Mouse (Mus musculus) MEL (cell line): ENCODE data around the gene Rbfox3. TPM values are rescaled to one million over a fixed set of nuclear protein-coding genes. Genes with fewer than 3 reads are reported as not detected.

ENCODE experiments used
- DNase-seq: peaks from one replicate; pipeline ENCODE4 v3.0.0; 2011; ENCODE audit warnings: low read depth, low spot score
- H3K27ac ChIP-seq: 2 replicates; pipeline ENCODE4 v1.5.1; 2012; ENCODE audit warnings: low read depth, mild to moderate bottlenecking, control low read depth, low read length, moderate library complexity; ENCODE audit not compliant: control insufficient read depth
- H3K27me3 ChIP-seq, 2 experiments: fragments of 150-350 bp in 1 of 2; sonication (generic) in 1 of 2; 2 replicates each; pipeline ENCODE4 v1.6.1; 2012; ENCODE audit warnings: low read length in 2 of 2, mild to moderate bottlenecking in 2 of 2, improper control_type of control experiment in 1 of 2, moderate library complexity in 1 of 2; ENCODE audit not compliant: insufficient read depth in 2 of 2, control insufficient read depth in 1 of 2
- H3K36me3 ChIP-seq, 2 experiments: 2 replicates each; pipeline ENCODE4 v1.6.1; 2012 to 2014; ENCODE audit warnings: low read length in 2 of 2, improper control_type of control experiment in 1 of 2, inconsistent platforms in 1 of 2, mild to moderate bottlenecking in 1 of 2; ENCODE audit not compliant: insufficient read depth in 2 of 2, control insufficient read depth in 1 of 2
- H3K4me1 ChIP-seq, 2 experiments: fragments of 150-350 bp in 1 of 2; sonication (generic) in 1 of 2; 2 replicates each; pipeline ENCODE4 v1.6.1; 2012; ENCODE audit warnings: low read length in 2 of 2, improper control_type of control experiment in 1 of 2, mild to moderate bottlenecking in 1 of 2; ENCODE audit not compliant: insufficient read depth in 2 of 2, control insufficient read depth in 1 of 2
- H3K4me3 ChIP-seq, 2 experiments: fragments of 150-350 bp in 1 of 2; sonication (generic) in 1 of 2; 2 replicates each; pipeline ENCODE4 v1.5.1; 2012; ENCODE audit warnings: low read depth in 2 of 2, low read length in 2 of 2, mild to moderate bottlenecking in 2 of 2, moderate library complexity in 2 of 2, control low read depth in 1 of 2, improper control_type of control experiment in 1 of 2; ENCODE audit not compliant: control insufficient read depth in 1 of 2, insufficient read depth in 1 of 2
- H3K79me2 ChIP-seq: 2 replicates; pipeline ENCODE4 v1.6.1; 2012; ENCODE audit warnings: mild to moderate bottlenecking, low read length, moderate library complexity; ENCODE audit not compliant: control insufficient read depth, poor library complexity, insufficient read depth
- H3K9ac ChIP-seq: 2 replicates; pipeline ENCODE4 v1.6.1; 2012; ENCODE audit warnings: low read depth, mild to moderate bottlenecking, control low read depth, low read length, moderate library complexity; ENCODE audit not compliant: control insufficient read depth, poor library complexity, severe bottlenecking
- H3K9me3 ChIP-seq: fragments of 150-350 bp; sonication (generic); replicated peaks from 2 replicates; pipeline ENCODE4 v1.6.1; 2012; ENCODE audit warnings: mild to moderate bottlenecking, low read length, improper control_type of control experiment, moderate library complexity; ENCODE audit not compliant: insufficient read depth
- CHD1 ChIP-seq: IDR thresholded peaks from 2 replicates; pipeline ENCODE4 v1.6.1; 2012; ENCODE audit warnings: low read depth, mild to moderate bottlenecking, inconsistent platforms, low read length, improper control_type of control experiment
- CTCF ChIP-seq, 3 experiments: IDR thresholded peaks in 2 of 3; conservative IDR thresholded peaks in 1 of 3; 2 replicates each; pipeline ENCODE4 v1.5.1; 2011 to 2012; ENCODE audit warnings: low read length in 3 of 3, low read depth in 2 of 3, mild to moderate bottlenecking in 2 of 3, improper control_type of control experiment in 1 of 3, inconsistent platforms in 1 of 3, mixed read lengths in 1 of 3, moderate library complexity in 1 of 3; ENCODE audit not compliant: control insufficient read depth in 1 of 3, insufficient read depth in 1 of 3, poor library complexity in 1 of 3, severe bottlenecking in 1 of 3
- E2F4 ChIP-seq: IDR thresholded peaks from 2 replicates; pipeline ENCODE4 v1.6.1; 2011; ENCODE audit warnings: low read depth, low read length, improper control_type of control experiment, borderline replicate concordance
- ELF1 ChIP-seq: IDR thresholded peaks from 2 replicates; pipeline ENCODE4 v1.6.1; 2014; ENCODE audit warnings: low read depth, mild to moderate bottlenecking, inconsistent platforms, low read length, improper control_type of control experiment, moderate library complexity
- GATA1 ChIP-seq: IDR thresholded peaks from 2 replicates; pipeline ENCODE4 v1.6.1; 2011; ENCODE audit warnings: low read depth, low read length, improper control_type of control experiment
- JUND ChIP-seq: IDR thresholded peaks from 2 replicates; pipeline ENCODE4 v1.6.1; 2011; ENCODE audit warnings: low read depth, mild to moderate bottlenecking, improper control_type of control experiment, low read length
- KAT2A ChIP-seq: conservative IDR thresholded peaks from 2 replicates; pipeline ENCODE4 v1.6.1; 2012; ENCODE audit warnings: low read depth, low read length, improper control_type of control experiment, inconsistent platforms
- MAX ChIP-seq: IDR thresholded peaks from 2 replicates; pipeline ENCODE4 v1.6.1; 2011; ENCODE audit warnings: low read length, improper control_type of control experiment
- MEF2A ChIP-seq: IDR thresholded peaks from 2 replicates; pipeline ENCODE4 v1.6.1; 2014; ENCODE audit warnings: low read depth, mild to moderate bottlenecking, inconsistent platforms, low read length, improper control_type of control experiment; ENCODE audit not compliant: poor library complexity, insufficient replicate concordance, severe bottlenecking; ENCODE audit errors: extremely low read depth
- MXI1 ChIP-seq: IDR thresholded peaks from 2 replicates; pipeline ENCODE4 v1.6.1; 2011; ENCODE audit warnings: mild to moderate bottlenecking, low read depth, low read length, improper control_type of control experiment
- MYB ChIP-seq: IDR thresholded peaks from 2 replicates; pipeline ENCODE4 v1.6.1; 2011; ENCODE audit warnings: mild to moderate bottlenecking, low read depth, low read length, improper control_type of control experiment
- MYC ChIP-seq: IDR thresholded peaks from 2 replicates; pipeline ENCODE4 v1.6.1; 2011; ENCODE audit warnings: low read depth, mild to moderate bottlenecking, low read length, improper control_type of control experiment, moderate library complexity
- NRF1 ChIP-seq: IDR thresholded peaks from 2 replicates; pipeline ENCODE4 v1.6.1; 2014; ENCODE audit warnings: low read depth, mild to moderate bottlenecking, inconsistent platforms, low read length, improper control_type of control experiment, moderate library complexity; ENCODE audit not compliant: poor library complexity, insufficient read depth, severe bottlenecking
- POLR2A ChIP-seq, 2 experiments: IDR thresholded peaks; 2 replicates each; pipeline ENCODE4 v1.6.1; 2011 to 2012; ENCODE audit warnings: low read length in 2 of 2, mild to moderate bottlenecking in 2 of 2, control low read depth in 1 of 2, improper control_type of control experiment in 1 of 2, low read depth in 1 of 2, moderate library complexity in 1 of 2; ENCODE audit not compliant: control insufficient read depth in 1 of 2, insufficient read depth in 1 of 2, poor library complexity in 1 of 2
- RAD21 ChIP-seq: IDR thresholded peaks from 2 replicates; pipeline ENCODE4 v1.6.1; 2011; ENCODE audit warnings: mild to moderate bottlenecking, low read depth, low read length, improper control_type of control experiment
- RCOR1 ChIP-seq: IDR thresholded peaks from 2 replicates; pipeline ENCODE4 v1.6.1; 2012; ENCODE audit warnings: low read depth, mild to moderate bottlenecking, inconsistent platforms, low read length, improper control_type of control experiment
- SIN3A ChIP-seq: IDR thresholded peaks from 2 replicates; pipeline ENCODE4 v1.6.1; 2012; ENCODE audit warnings: low read length, improper control_type of control experiment, inconsistent platforms
- SMC3 ChIP-seq: IDR thresholded peaks from 2 replicates; pipeline ENCODE4 v1.6.1; 2011; ENCODE audit warnings: low read depth, low read length, improper control_type of control experiment
- TAL1 ChIP-seq: IDR thresholded peaks from 2 replicates; pipeline ENCODE4 v1.6.1; 2012; ENCODE audit warnings: mild to moderate bottlenecking, inconsistent platforms, low read length, moderate library complexity, mixed read lengths
- TBP ChIP-seq: IDR thresholded peaks from 2 replicates; pipeline ENCODE4 v1.8.0; 2011; ENCODE audit warnings: low read depth, low read length, improper control_type of control experiment
- TCF12 ChIP-seq: IDR thresholded peaks from 2 replicates; pipeline ENCODE4 v1.6.1; 2014; ENCODE audit warnings: low read depth, mild to moderate bottlenecking, inconsistent platforms, low read length, improper control_type of control experiment, moderate library complexity
- ZKSCAN1 ChIP-seq: IDR thresholded peaks from 2 replicates; pipeline ENCODE4 v1.6.1; 2012; ENCODE audit warnings: low read depth, mild to moderate bottlenecking, inconsistent platforms, low read length, improper control_type of control experiment, moderate library complexity
- polyA plus RNA-seq, 2 experiments: library from polyadenylated mRNA; stranded (reverse) in 1 of 2; unstranded in 1 of 2; fragments of >175 nt in 1 of 2; fragments of >200 nt in 1 of 2; gene quantifications; 2 replicates each; pipeline versions ENCODE4 v1.2.1 to v1.2.4; 2012; ENCODE audit warnings: low replicate concordance in 2 of 2, low read depth in 1 of 2; ENCODE audit not compliant: insufficient read length in 2 of 2, insufficient read depth in 1 of 2, missing spikeins in 1 of 2
- total RNA-seq: library from RNA; depleted of rRNA; stranded (reverse); fragments of 300-350 nt; gene quantifications from 2 replicates; pipeline ENCODE4 v1.2.3, GENCODE M21; 2012

Gene Rbfox3
- total and polyA plus RNA-seq, 3 experiments, result not detected

GRCm38 (mm10) chr11:118815118-118815517 is 96.3 kb downstream of the Rbfox3 start:
- no peak for DNase-seq
- Histone ChIP-seq H3K27me3 (no peaks in the 10 kb centered on the region), H3K4me3 (no peak overlapping the region), H3K9me3 (no peaks in the 10 kb centered on the region), H3K79me2 (no peaks in the 10 kb centered on the region), H3K4me1 (no peaks in the 10 kb centered on the region), H3K27ac (no peak overlapping the region), H3K9ac (no peak overlapping the region), H3K36me3 (no peaks in the 10 kb centered on the region)
- TF ChIP-seq MYC, result no peak
- no peak for TF ChIP-seq GATA1
- TF ChIP-seq TCF12, result no peak
- no peak for TF ChIP-seq KAT2A
- no peak for TF ChIP-seq MXI1
- no peak for TF ChIP-seq MYB

- H3K79me2 ChIP-seq, result no peaks in the 10 kb centered on the region
- H3K27me3 ChIP-seq, result no peaks in the 10 kb centered on the region
- no peak overlapping the region for H3K27ac ChIP-seq
- no peaks in the 10 kb centered on the region for H3K9me3 ChIP-seq
- H3K36me3 ChIP-seq, result no peaks in the 10 kb centered on the region
- H3K9ac ChIP-seq, result no peak overlapping the region
- no peak for DNase-seq
- no peak overlapping the region for H3K4me3 ChIP-seq
- H3K4me1 ChIP-seq, result no peaks in the 10 kb centered on the region
- TF ChIP-seq TAL1 (no peak), CTCF (IDR thresholded peaks at IDR 0.05 in 2 of 3, conservative IDR thresholded peaks at IDR 0.05 in 1 of 3; ENCODE audit: control insufficient read depth in 1 of 3, insufficient read depth in 1 of 3, low read depth in 2 of 3, low read length in 3 of 3, poor library complexity in 1 of 3, severe bottlenecking in 1 of 3) (no peak), CHD1 (no peak), E2F4 (no peak), MAX (no peak), JUND (no peak), GATA1 (no peak), TBP (no peak), POLR2A (IDR thresholded peaks at IDR 0.05; ENCODE audit: control insufficient read depth in 1 of 2, insufficient read depth in 1 of 2, low read depth in 1 of 2, low read length in 2 of 2, poor library complexity in 1 of 2) (no peak), NRF1 (no peak), MYC (no peak), SIN3A (no peak), SMC3 (no peak), RCOR1 (no peak), RAD21 (no peak), ELF1 (no peak), ZKSCAN1 (no peak), MEF2A (no peak)
Measured at GRCm38 (mm10) chr11:118813942-118814341, 97.5 kb downstream of the Rbfox3 start.
